Mouse (Mus musculus): Measurements from ENCODE around the gene Gda. TPM values are rescaled to one million over a fixed set of nuclear protein-coding genes. Genes with fewer than 3 reads are reported as not detected.
A peak's percentile ranks its signal among the peaks of the same experiment; 100 is the strongest.

Gda gene
- polyA plus RNA-seq, 1 experiment from 2014 or later, result 0.57 TPM

- Histone ChIP-seq H3K27me3 (replicated peaks; ENCODE audit: control insufficient read depth, insufficient read depth, low read length) (peaks cover 2% of the 10 kb centered on the region), H3K9ac (ENCODE audit: low read length) (no peak overlapping the region), H3K9me3 (ENCODE audit: control insufficient read depth, low read length) (no peaks in the 10 kb centered on the region), H3K36me3 (ENCODE audit: control insufficient read depth, insufficient read depth, low read length) (no peaks in the 10 kb centered on the region), H3K4me3 (ENCODE audit: low read depth, low read length) (no peak overlapping the region), H3K4me2 (ENCODE audit: low read length) (no peak overlapping the region), H3K27ac (ENCODE audit: low read depth) (no peak overlapping the region), H3K4me1 (replicated peaks; ENCODE audit: control insufficient read depth, insufficient read depth, low read length) (no peaks in the 10 kb centered on the region)
- ATAC-seq (replicated peaks; ENCODE audit: low FRiP score, low TSS enrichment, low read depth) (no peak), DNase-seq (ENCODE audit: low spot score) (no peak)
- 91% methylated on average over 2 of the region's 2 CpGs for WGBS
Observed at GRCm38 (mm10) chr19:21477780-21478179, 4.5 kb upstream of the Gda start.

- Histone ChIP-seq H3K4me2 (ENCODE audit: low read length) (no peak overlapping the region), H3K27ac (ENCODE audit: low read depth) (no peak overlapping the region), H3K9me3 (ENCODE audit: control insufficient read depth, low read length) (no peaks in the 10 kb centered on the region), H3K27me3 (replicated peaks; ENCODE audit: control insufficient read depth, insufficient read depth, low read length) (peaks cover 12% of the 10 kb centered on the region), H3K36me3 (ENCODE audit: control insufficient read depth, insufficient read depth, low read length) (no peaks in the 10 kb centered on the region), H3K4me3 (ENCODE audit: low read depth, low read length) (no peak overlapping the region), H3K4me1 (replicated peaks; ENCODE audit: control insufficient read depth, insufficient read depth, low read length) (peaks cover 5% of the 10 kb centered on the region; the same call in 1 of the 2 replicates), H3K9ac (ENCODE audit: low read length) (no peak overlapping the region)
- no peak for ATAC-seq (replicated peaks; ENCODE audit: low FRiP score, low TSS enrichment, low read depth)
- no peak for DNase-seq (ENCODE audit: low spot score)
- WGBS, result 76% methylated on average over 3 of the region's 3 CpGs
Observed at GRCm38 (mm10) chr19:21476782-21477181, 3.5 kb upstream of the Gda start.

- Histone ChIP-seq H3K4me2 (ENCODE audit: low read length) (peak overlapping the region; percentile 66), H3K27ac (ENCODE audit: low read depth) (no peak overlapping the region), H3K4me3 (ENCODE audit: low read depth, low read length) (peak overlapping the region; percentile 39), H3K4me1 (replicated peaks; ENCODE audit: control insufficient read depth, insufficient read depth, low read length) (peaks cover 5% of the 10 kb centered on the region; the same call in 1 of the 2 replicates), H3K36me3 (ENCODE audit: control insufficient read depth, insufficient read depth, low read length) (no peaks in the 10 kb centered on the region), H3K9me3 (ENCODE audit: control insufficient read depth, low read length) (no peaks in the 10 kb centered on the region), H3K9ac (ENCODE audit: low read length) (no peak overlapping the region), H3K27me3 (replicated peaks; ENCODE audit: control insufficient read depth, insufficient read depth, low read length) (peaks cover 27% of the 10 kb centered on the region)
- DNase-seq (ENCODE audit: low spot score) (peak; percentile 70), ATAC-seq (replicated peaks; ENCODE audit: low FRiP score, low TSS enrichment, low read depth) (peak; percentile 71)
- WGBS, result 2% methylated on average over 47 of the region's 48 CpGs
Observed at GRCm38 (mm10) chr19:21472121-21472780, 994 bp downstream of the Gda start.

- DNase-seq (ENCODE audit: low spot score) (no peak), ATAC-seq (replicated peaks; ENCODE audit: low FRiP score, low TSS enrichment, low read depth) (no peak)
- Histone ChIP-seq H3K9ac (ENCODE audit: low read length) (no peak overlapping the region), H3K4me3 (ENCODE audit: low read depth, low read length) (no peak overlapping the region), H3K27ac (ENCODE audit: low read depth) (no peak overlapping the region), H3K36me3 (ENCODE audit: control insufficient read depth, insufficient read depth, low read length) (no peaks in the 10 kb centered on the region), H3K27me3 (replicated peaks; ENCODE audit: control insufficient read depth, insufficient read depth, low read length) (no peaks in the 10 kb centered on the region), H3K9me3 (ENCODE audit: control insufficient read depth, low read length) (no peaks in the 10 kb centered on the region), H3K4me2 (ENCODE audit: low read length) (no peak overlapping the region), H3K4me1 (replicated peaks; ENCODE audit: control insufficient read depth, insufficient read depth, low read length) (no peaks in the 10 kb centered on the region)
- 84% methylated on average over 5 of the region's 5 CpGs for WGBS
Observed at GRCm38 (mm10) chr19:21461221-21461960, 11.9 kb downstream of the Gda start.

GRCm38 (mm10) chr19:21457461-21457860, 15.8 kb downstream of the Gda start:
- Histone ChIP-seq H3K9ac (ENCODE audit: low read length) (no peak overlapping the region), H3K4me2 (ENCODE audit: low read length) (no peak overlapping the region), H3K27me3 (replicated peaks; ENCODE audit: control insufficient read depth, insufficient read depth, low read length) (no peaks in the 10 kb centered on the region), H3K4me3 (ENCODE audit: low read depth, low read length) (no peak overlapping the region), H3K27ac (ENCODE audit: low read depth) (no peak overlapping the region), H3K4me1 (replicated peaks; ENCODE audit: control insufficient read depth, insufficient read depth, low read length) (no peaks in the 10 kb centered on the region), H3K9me3 (ENCODE audit: control insufficient read depth, low read length) (no peaks in the 10 kb centered on the region), H3K36me3 (ENCODE audit: control insufficient read depth, insufficient read depth, low read length) (no peaks in the 10 kb centered on the region)
- WGBS, result 80% methylated on average over 4 of the region's 4 CpGs
- DNase-seq (ENCODE audit: low spot score) (no peak), ATAC-seq (replicated peaks; ENCODE audit: low FRiP score, low TSS enrichment, low read depth) (no peak)

GRCm38 (mm10) chr19:21441787-21442186, 31.5 kb downstream of the Gda start:
- Histone ChIP-seq H3K4me3 (ENCODE audit: low read depth, low read length) (no peak overlapping the region), H3K4me2 (ENCODE audit: low read length) (no peak overlapping the region), H3K9ac (ENCODE audit: low read length) (no peak overlapping the region), H3K36me3 (ENCODE audit: control insufficient read depth, insufficient read depth, low read length) (no peaks in the 10 kb centered on the region), H3K4me1 (replicated peaks; ENCODE audit: control insufficient read depth, insufficient read depth, low read length) (no peaks in the 10 kb centered on the region), H3K27me3 (replicated peaks; ENCODE audit: control insufficient read depth, insufficient read depth, low read length) (no peaks in the 10 kb centered on the region), H3K27ac (ENCODE audit: low read depth) (no peak overlapping the region), H3K9me3 (ENCODE audit: control insufficient read depth, low read length) (no peaks in the 10 kb centered on the region)
- no peak for DNase-seq (ENCODE audit: low spot score)
- no peak for ATAC-seq (replicated peaks; ENCODE audit: low FRiP score, low TSS enrichment, low read depth)
- WGBS, result 86% methylated on average over 3 of the region's 3 CpGs

- WGBS, result 85% methylated on average over 6 of the region's 6 CpGs
- no peak overlapping the region for H3K9ac ChIP-seq (ENCODE audit: low read length)
- no peaks in the 10 kb centered on the region for H3K36me3 ChIP-seq (ENCODE audit: control insufficient read depth, insufficient read depth, low read length)
- H3K4me3 ChIP-seq (ENCODE audit: low read depth, low read length), result no peak overlapping the region
- no peak overlapping the region for H3K4me2 ChIP-seq (ENCODE audit: low read length)
- no peaks in the 10 kb centered on the region for H3K4me1 ChIP-seq (replicated peaks; ENCODE audit: control insufficient read depth, insufficient read depth, low read length)
- no peak overlapping the region for H3K27ac ChIP-seq (ENCODE audit: low read depth)
- no peaks in the 10 kb centered on the region for H3K9me3 ChIP-seq (ENCODE audit: control insufficient read depth, low read length)
- DNase-seq (ENCODE audit: low spot score), result no peak
- no peak for ATAC-seq (replicated peaks; ENCODE audit: low FRiP score, low TSS enrichment, low read depth)
- no peaks in the 10 kb centered on the region for H3K27me3 ChIP-seq (replicated peaks; ENCODE audit: control insufficient read depth, insufficient read depth, low read length)
Observed at GRCm38 (mm10) chr19:21440841-21441240, 32.4 kb downstream of the Gda start.

GRCm38 (mm10) chr19:21439141-21439737, 34.0 kb downstream of the Gda start:
- H3K4me3 ChIP-seq (ENCODE audit: low read depth, low read length), result no peak overlapping the region
- H3K9me3 ChIP-seq (ENCODE audit: control insufficient read depth, low read length), result no peaks in the 10 kb centered on the region
- no peaks in the 10 kb centered on the region for H3K36me3 ChIP-seq (ENCODE audit: control insufficient read depth, insufficient read depth, low read length)
- H3K27ac ChIP-seq (ENCODE audit: low read depth), result no peak overlapping the region
- no peaks in the 10 kb centered on the region for H3K27me3 ChIP-seq (replicated peaks; ENCODE audit: control insufficient read depth, insufficient read depth, low read length)
- no peak overlapping the region for H3K9ac ChIP-seq (ENCODE audit: low read length)
- 43% methylated on average over 3 of the region's 3 CpGs for WGBS
- H3K4me1 ChIP-seq (replicated peaks; ENCODE audit: control insufficient read depth, insufficient read depth, low read length), result no peaks in the 10 kb centered on the region
- ATAC-seq (replicated peaks; ENCODE audit: low FRiP score, low TSS enrichment, low read depth) (no peak), DNase-seq (ENCODE audit: low spot score) (no peak)
- H3K4me2 ChIP-seq (ENCODE audit: low read length), result no peak overlapping the region
